Mouse (Mus musculus) embryonic stem cell, embryonic (primary cell): Measurements from ENCODE around the gene Tbc1d8.

Source experiments
- CTCF ChIA-PET, 4 experiments: fragments of 300-600 bp in 2 of 4; fragments of 350-600 bp in 2 of 4; sonication (Branson Sonifier 250); formaldehyde crosslinking; loops; one replicate each; lab custom pipeline; 2022; ENCODE audit warnings: inconsistent platforms in 2 of 4; lab: Charles Lee
- POLR2A ChIA-PET, 4 experiments: fragments of 300-600 bp in 2 of 4; fragments of 350-600 bp in 2 of 4; sonication (Branson Sonifier 250); formaldehyde crosslinking; loops; one replicate each; lab custom pipeline; 2022; ENCODE audit warnings: antibody characterized with exemption in 4 of 4, inconsistent platforms in 1 of 4; lab: Charles Lee

Tbc1d8 gene

DNA sequence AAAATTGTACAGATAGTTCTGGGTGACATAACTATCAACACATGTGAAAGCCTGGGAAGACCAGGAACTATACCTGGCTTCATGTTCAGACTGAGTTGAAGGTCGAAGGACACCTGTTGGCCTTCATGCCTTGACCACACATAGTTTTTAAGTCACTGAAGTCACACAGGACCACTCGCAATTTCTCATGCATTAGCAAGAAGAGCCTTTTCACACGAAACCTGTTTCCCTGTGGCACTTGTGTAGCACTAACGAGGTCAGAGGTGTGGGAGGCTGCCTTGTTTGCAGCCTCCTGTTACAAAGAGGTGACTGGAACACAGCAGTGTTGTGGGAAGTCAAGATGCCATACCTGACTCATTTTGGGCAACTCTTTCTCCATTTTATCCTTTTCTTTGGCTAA, 105.2 kb downstream of the Tbc1d8 start:
- POLR2A ChIA-PET = interaction anchor here in 3 of 4 experiments (0.6 to 10.0 kb wide), 29 partner anchors 7 to 363 kb away, joined by 3 to 99 read pairs (median 5); partner anchors contain the start of genes Cnot11 (in 1 of the 3), Rnf149 (in 1 of the 3) and Tbc1d8 (in 1 of the 3)
- CTCF ChIA-PET = interaction anchor here in 1 of 4 experiments (1.0 kb wide), 1 partner anchor 363 kb away, joined by 4 read pairs; no protein-coding TSS in a partner anchor

DNA sequence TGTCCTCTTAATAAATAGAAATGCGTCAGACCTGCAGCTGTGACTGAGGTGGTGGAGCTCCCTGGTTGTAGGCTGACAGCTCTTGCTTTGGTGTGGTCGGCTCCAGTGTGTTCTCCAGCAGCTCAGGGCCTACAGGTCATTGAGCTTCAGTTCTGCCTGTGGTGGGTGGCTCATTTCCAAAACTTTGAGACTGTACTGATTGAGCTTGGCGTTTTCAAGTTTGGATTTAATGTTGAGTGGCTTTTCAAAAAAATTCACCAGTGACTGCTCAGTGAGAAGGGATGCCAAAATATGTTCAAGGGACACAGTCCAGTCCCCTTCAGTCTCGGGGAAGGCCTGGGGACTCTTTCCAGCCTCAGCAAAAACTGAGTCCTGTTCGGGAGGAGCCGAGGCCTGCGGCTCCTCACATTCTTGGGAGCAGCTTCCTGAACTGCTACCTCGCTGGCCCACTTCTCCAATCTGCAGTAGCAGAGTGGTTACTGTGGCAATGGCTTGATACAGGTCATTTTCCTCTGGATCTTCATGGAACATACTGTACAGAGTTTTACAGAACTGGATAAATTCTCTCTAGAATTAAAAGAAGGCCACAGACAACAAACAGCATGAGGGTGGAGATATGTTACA, 106.2 kb downstream of the Tbc1d8 start:
- ChIA-PET CTCF (interaction anchor here in 1 of 4 experiments (1.0 kb wide), 1 partner anchor 155 kb away, joined by 3 read pairs; no protein-coding TSS in a partner anchor), POLR2A (interaction anchor here (0.5 to 10.0 kb wide), 51 partner anchors 8 to 385 kb away, joined by 3 to 99 read pairs (median 4); partner anchors contain the start of genes Tbc1d8 (in 2 of the 4), Cnot11 (in 1 of the 4) and Rnf149 (in 1 of the 4))

DNA sequence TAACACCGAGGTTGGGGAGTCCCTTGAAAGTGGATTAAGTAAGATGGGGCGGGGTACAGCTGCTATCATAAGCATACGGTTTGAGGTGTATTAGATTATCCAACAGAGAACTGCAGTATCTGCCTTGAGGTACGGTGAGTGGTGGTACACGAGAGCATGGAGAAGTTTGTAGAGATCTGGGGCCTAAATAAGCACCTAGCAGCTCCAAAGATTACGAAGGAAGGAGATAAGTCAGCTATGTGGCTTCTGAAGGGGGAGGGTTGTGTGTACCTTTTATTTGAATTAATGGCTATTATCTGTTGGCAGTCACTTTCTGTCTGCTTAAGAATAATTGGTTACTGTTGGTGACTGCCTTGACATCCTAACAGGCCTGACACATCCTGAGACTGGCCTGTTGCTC, 108.1 kb downstream of the Tbc1d8 start:
- POLR2A ChIA-PET = interaction anchor here in 3 of 4 experiments (0.6 to 10.0 kb wide), 13 partner anchors 10 to 365 kb away, joined by 3 to 99 read pairs (median 3); partner anchors contain the start of gene Tbc1d8 (in 2 of the 3)
- CTCF ChIA-PET = no interaction called here

DNA sequence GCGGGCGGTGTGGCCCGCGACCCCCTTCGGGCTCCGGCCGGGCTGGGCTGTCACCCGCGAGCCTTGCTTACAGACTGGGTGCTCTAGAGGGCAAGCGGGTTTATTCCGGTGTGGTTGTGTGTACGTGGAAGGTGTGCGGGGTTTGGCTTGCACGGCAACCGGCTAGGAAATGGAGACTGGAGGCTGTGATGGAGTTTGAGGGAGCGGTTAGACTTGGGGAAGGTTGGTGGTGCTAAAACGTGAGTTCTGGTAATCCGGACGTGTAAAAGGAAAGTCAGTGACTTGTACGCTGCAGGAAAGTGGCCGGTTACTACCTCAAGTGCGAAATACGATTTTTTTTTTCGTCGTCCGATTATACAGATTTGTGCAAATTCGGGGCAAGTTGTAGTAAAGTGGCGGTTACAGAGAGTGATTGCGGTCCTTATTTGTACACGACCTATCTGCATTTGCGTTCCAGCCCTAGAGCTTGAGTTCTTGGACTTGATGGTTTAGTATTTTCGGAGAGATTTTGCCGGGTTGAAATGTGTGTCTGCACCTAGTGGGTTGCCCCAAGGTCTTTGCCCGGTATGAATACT, 110.2 kb downstream of the Tbc1d8 start:
- ChIA-PET POLR2A (interaction anchor here in 3 of 4 experiments (0.9 to 10.0 kb wide), 4 partner anchors 10 to 109 kb away, joined by 3 to 99 read pairs (median 7); no protein-coding TSS in a partner anchor), CTCF (no interaction called here)

DNA sequence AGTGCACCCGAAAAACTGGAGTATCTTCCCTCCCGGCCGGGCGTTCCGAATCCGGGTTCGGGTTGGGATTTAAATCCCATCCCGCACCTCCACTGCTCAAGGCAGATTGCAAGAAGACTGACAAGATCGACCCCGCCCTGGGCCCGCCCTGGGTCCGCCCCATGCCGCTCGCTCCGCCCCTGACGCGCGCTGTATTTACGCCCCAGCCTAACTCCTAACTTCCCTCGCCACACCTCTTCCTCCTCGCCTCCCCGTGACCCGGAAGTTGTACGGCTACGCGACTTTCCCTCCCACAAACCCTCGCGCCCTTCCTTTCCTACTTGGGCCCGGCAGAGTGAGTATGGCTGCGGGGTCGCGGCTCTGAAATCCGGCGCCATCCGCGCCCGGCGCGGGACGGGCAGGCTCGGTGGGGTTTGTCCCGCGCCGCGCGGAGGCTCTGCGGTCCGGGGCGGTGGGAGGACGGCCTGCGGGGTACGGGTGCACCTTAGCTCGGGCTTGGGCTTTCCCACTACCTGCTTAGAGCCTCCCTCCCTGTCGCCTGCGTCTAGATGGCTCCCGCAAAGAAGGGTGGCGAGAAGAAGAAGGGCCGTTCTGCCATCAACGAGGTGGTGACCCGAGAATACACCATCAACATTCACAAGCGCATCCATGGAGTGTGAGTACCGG, 110.8 kb downstream of the Tbc1d8 start, which contains the start of gene Rpl31:
Gene Rpl31 (plus strand): TSS at position 242 of the 666 bp plus-strand sequence.
- ChIA-PET POLR2A (interaction anchor here in 3 of 4 experiments (0.9 to 10.0 kb wide), 4 partner anchors 9 to 110 kb away, joined by 3 to 99 read pairs (median 7); no protein-coding TSS in a partner anchor), CTCF (no interaction called here)

DNA sequence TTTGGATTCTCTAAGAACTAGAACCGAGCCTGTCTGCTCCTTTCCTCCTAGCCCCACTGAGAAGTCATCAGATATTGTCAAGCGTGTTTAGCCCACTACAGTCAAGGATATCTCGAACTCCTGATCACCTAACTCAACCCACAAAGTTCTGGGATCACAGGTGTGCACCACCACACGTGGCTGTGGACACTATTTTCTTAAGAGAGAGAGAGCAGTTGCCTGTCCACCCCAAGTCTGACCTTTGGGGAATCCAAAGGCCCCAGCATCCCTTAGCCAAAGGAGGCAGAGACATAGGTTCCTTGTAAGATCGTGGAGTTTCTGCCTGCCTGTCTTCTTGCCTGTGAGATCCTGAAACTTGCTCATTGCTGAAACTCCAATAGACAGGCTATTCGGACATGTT, 111.5 kb downstream of the Tbc1d8 start:
- CTCF ChIA-PET = no interaction called here
- POLR2A ChIA-PET = interaction anchor here in 2 of 4 experiments (1.5 to 10.0 kb wide), 2 partner anchors 14 to 15 kb away, joined by 5 to 99 read pairs; no protein-coding TSS in a partner anchor

DNA sequence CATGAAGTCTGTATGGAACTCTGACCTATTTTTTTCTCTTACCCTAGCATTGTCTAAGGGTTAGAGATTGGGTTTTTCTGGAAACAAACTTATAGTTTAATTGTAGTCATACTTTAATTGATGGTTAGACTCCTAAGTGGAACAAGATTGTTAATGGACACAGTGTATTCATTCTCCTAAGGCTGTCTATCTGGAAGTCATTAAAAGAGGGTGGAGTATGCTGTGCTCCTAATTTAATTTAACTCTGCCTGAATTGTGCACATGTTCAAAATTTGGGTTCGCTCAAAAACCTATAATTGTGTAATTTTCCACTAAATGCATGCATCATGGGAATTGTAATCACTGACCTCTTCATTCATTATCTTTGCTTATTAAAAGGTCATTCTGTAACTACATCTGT, 113.0 kb downstream of the Tbc1d8 start:
- POLR2A ChIA-PET = interaction anchor here in 2 of 4 experiments (0.8 to 5.1 kb wide), 3 partner anchors 9 to 47 kb away, joined by 3 to 51 read pairs (median 5); no protein-coding TSS in a partner anchor
- CTCF ChIA-PET = no interaction called here

DNA sequence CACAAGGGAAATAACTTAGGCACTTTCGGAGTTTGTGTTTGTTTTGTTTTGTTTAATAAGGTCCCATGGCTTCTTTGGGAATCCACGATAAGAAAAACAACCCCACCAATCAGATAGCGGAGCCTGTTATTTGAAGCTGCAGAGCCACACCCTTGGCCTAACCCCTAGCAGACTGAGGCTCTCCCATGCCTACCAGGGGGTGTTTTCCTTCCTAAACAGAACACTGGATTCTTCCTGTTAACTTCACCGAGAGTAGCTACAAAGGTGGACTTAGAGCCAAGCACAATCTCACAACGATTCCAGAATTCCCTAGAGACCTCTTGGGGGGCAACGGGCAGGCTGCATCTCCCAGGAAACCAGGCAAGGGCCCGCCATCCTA, 116.1 kb downstream of the Tbc1d8 start:
- CTCF ChIA-PET = interaction anchor here in 2 of 4 experiments (0.7 to 1.5 kb wide), 2 partner anchors 135 to 165 kb away, joined by 5 to 8 read pairs; no protein-coding TSS in a partner anchor
- POLR2A ChIA-PET = interaction anchor here in 3 of 4 experiments (0.7 to 5.1 kb wide), 8 partner anchors 10 to 1359 kb away, joined by 3 to 51 read pairs (median 4); partner anchors contain the start of gene Tbc1d8 (in 1 of the 3)

DNA sequence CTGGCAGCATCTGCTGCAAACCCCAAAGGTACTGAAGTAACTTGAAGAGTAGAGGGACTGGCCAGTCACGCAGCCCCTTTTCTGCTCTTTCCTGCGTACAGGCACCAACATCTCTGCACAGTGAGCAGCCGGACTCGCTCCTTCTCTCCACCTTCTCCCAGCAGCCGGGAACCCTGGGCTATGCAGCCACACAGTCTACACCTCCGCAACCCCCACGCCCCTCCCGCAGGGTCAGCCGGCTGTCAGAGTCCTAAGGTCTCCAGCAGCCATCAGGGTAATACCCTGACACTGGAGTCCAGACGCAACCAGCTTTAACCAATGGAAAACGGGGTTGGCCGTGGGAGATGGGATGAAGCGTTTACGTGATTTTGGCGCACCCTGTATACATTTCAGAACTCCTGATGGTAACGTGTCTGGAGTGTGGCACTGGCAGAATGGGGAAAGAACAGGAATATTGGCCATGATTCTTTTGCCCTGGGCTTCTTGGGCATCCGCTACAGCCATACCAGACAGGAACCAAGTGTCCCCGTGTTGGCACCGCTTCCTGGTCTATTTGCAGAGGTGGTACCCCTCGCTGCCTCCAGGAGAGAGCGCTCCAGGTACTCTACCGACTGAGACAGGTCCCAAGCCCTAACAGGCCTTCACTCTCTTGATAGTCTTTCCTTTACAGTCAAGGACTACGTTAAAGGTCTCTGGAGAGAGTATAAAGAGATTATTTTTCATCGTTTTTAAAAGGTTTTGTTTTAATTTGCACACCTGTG, 116.6 kb downstream of the Tbc1d8 start:
- POLR2A ChIA-PET = interaction anchor here in 2 of 4 experiments (0.5 to 5.1 kb wide), 5 partner anchors 13 to 609 kb away, joined by 3 to 51 read pairs (median 4); no protein-coding TSS in a partner anchor

DNA sequence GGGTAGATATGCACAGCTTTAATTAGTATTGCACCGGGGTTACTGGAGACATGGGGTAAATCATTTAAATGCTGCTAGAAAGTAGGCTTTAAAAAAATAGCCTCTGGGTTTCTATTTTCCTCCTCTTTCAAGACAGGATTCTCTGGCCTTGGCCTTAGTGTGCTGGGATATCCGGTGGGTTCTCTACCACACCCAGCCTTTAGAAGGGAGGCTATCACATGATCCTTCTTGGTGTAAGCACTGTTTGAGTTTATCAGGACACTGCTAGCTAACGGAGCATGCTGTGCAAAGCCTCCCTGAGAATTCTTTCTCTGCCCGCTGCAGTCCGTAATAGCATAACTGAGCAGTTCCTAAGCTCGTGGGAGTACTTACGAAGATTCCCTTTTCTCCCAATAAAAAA, 129.1 kb downstream of the Tbc1d8 start:
- CTCF ChIA-PET = interaction anchor here in 2 of 4 experiments (0.5 to 1.6 kb wide), 2 partner anchors 63 to 339 kb away, joined by 3 to 7 read pairs; no protein-coding TSS in a partner anchor
- POLR2A ChIA-PET = interaction anchor here (0.5 to 1.8 kb wide), 13 partner anchors 9 to 339 kb away, joined by 3 to 9 read pairs (median 3); no protein-coding TSS in a partner anchor

More for the DNA sequence above, 116.6 kb downstream of the Tbc1d8 start:
- CTCF ChIA-PET = interaction anchor here in 1 of 4 experiments (0.7 kb wide), 1 partner anchor 136 kb away, joined by 3 read pairs; no protein-coding TSS in a partner anchor

DNA sequence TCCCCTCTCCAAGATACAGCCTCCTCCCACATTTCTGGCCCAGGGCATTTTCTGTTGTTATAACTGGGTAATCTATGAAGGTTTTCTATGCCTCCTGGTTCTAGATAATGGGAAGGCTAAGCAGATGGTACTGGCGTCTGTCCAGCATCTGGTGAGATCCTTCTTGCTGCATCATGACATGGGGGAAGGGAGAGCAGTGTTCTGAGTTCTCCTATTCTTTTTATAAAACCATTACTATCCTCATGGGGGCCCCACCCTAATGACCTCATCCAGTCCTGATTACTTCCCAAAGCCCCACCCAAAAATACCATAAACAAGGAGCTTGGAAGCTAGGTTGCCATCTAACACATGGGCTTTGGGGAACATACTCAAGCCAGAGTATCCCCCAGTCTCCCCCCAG, 129.6 kb downstream of the Tbc1d8 start:
- CTCF ChIA-PET = interaction anchor here in 2 of 4 experiments (0.9 to 1.6 kb wide), 2 partner anchors 27 to 338 kb away, joined by 3 to 7 read pairs; no protein-coding TSS in a partner anchor
- POLR2A ChIA-PET = interaction anchor here in 3 of 4 experiments (0.6 to 1.8 kb wide), 12 partner anchors 14 to 339 kb away, joined by 3 to 9 read pairs (median 3); no protein-coding TSS in a partner anchor

DNA sequence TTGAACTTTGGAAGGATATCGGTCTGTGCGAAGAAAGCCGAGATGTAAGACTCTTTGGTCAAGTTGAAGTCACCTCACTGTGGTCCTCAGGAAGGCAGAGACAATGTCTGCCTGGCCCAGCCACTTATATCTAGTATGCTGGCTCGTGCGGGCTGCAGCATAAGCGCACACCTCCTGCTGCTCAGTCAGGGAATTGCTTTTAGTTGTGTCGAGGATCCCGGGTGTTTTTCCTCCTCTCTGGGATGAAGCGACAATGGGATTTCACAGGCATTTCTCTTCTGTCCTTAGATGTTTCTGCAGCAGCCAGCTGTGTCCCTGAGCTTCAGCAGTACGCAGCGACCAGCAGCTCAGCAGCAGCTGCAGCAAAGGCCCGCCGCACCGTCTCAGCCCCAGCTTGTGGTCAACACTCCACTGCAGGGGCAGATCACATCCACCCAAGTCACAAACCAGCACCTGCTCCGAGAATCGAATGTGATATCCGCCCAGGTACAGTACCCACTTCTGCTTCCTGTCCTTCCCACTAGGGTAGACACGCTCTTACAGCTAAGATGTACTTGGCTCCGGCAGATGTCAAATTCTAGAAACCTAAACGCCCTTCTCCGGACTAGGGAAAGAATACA, 133.5 kb downstream of the Tbc1d8 start:
- ChIA-PET POLR2A (interaction anchor here in 1 of 4 experiments (0.6 to 1.4 kb wide), 3 partner anchors 25 to 340 kb away, joined by 3 to 5 read pairs (median 5); no protein-coding TSS in a partner anchor), CTCF (interaction anchor here in 2 of 4 experiments (0.6 to 2.0 kb wide), 3 partner anchors 334 to 366 kb away, joined by 3 to 8 read pairs (median 4); no protein-coding TSS in a partner anchor)

DNA sequence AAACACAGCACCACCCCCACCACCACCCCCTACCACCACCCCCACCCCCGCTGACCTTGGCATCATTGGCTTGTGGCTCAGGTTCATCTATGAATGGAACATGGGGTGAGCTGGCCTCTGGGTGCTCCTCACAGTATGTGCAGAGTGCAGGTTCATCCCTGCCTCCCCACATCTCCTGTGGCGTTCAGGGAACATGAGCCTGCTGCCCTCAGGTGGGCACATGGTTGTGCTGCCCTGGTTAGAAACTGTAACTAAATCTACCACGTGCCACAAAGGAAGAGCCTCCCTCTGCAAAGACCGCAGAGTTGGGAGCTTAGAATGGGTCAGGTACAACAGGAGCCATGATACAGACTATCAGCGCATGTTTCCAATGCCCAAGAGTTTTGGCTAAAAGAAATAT, 135.3 kb downstream of the Tbc1d8 start:
- ChIA-PET POLR2A (interaction anchor here in 1 of 4 experiments (0.6 kb wide), 1 partner anchor 317 kb away, joined by 3 read pairs; no protein-coding TSS in a partner anchor), CTCF (interaction anchor here in 1 of 4 experiments (0.7 kb wide), 1 partner anchor 341 kb away, joined by 3 read pairs; no protein-coding TSS in a partner anchor)

DNA sequence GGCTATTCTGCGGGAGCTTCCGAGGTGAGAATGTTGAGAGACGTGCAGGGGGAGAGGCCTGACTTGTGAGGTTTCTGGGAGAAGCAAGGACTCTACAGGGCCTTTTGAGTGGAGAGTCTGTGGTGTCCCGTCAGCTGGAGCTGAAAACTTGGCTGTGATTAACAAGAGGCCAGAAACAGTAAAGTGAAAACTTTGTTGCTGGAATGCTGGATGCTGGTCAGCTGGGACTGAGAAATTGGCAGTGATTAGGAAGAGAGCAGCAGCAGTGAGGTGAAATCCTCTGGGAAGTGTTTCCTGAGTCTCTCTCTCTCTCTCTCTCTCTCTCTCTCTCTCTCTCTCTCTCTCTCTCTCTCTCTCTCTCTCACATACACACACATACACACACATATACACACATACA, 136.7 kb downstream of the Tbc1d8 start:
- ChIA-PET POLR2A (interaction anchor here in 1 of 4 experiments (0.5 to 0.6 kb wide), 2 partner anchors 148 to 315 kb away, joined by 4 to 5 read pairs; partner anchors contain the start of gene Npas2), CTCF (interaction anchor here in 1 of 4 experiments (0.6 to 1.5 kb wide), 5 partner anchors 9 to 341 kb away, joined by 3 to 5 read pairs (median 4); no protein-coding TSS in a partner anchor)

DNA sequence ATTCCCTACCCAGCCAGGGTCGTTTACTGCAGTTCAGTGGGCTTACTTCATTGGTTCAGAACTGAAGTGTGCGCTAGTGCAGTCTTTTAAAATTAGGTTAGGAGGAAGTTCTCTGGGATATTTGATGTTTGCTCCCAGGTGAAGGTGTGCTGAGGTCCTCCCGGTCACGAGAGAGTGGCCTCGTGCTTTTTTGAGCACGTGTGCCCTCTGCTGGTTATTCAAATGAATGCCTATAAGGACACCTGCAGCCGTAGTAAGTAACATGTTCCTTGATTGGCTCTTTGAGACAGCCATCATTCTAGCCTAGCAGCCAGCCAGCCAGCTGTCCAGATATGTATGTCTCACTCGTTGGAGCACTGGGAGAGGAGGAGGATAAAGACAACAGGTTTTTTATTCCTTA, 137.9 kb downstream of the Tbc1d8 start:
- ChIA-PET CTCF (interaction anchor here in 1 of 4 experiments (0.9 to 1.3 kb wide), 3 partner anchors 10 to 335 kb away, joined by 3 to 4 read pairs (median 3); no protein-coding TSS in a partner anchor), POLR2A (no interaction called here)

DNA sequence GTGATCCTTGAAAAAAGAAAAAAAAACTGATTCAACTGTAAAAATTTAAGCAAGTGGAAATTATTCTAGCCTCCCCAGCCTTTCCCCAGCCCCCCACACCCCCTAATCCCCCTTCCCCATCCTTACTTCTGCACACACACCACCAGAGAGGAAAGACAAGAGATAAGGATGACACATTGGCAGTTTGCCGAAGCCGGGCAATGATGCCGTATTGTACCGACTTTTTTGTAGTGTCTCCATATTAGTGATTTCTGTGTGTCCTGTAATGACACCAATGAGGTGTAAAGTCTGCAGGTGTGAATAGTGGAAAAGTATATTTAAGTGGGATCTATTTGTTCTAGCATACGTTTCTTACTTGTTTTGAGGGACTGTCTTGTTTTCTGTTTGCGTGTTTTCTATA, 138.4 kb downstream of the Tbc1d8 start:
- ChIA-PET POLR2A (interaction anchor here in 1 of 4 experiments (0.6 kb wide), 1 partner anchor 184 kb away, joined by 3 read pairs; no protein-coding TSS in a partner anchor), CTCF (interaction anchor here in 1 of 4 experiments (1.4 kb wide), 1 partner anchor 330 kb away, joined by 8 read pairs; no protein-coding TSS in a partner anchor)
